Mouse (Mus musculus): ENCODE results near the gene Mrc2. TPM values are rescaled to one million over a fixed set of nuclear protein-coding genes. Genes with fewer than 3 reads are reported as not detected.

Mrc2 gene
- polyA plus RNA-seq (2021): 0.09 TPM

GRCm38 (mm10) chr11:105292124-105293071 is at the start of gene Mrc2:
Gene Mrc2 (plus strand): TSS chr11:105292643.
- ChIA-PET POLR2A (no interaction called here), CTCF (no interaction called here)
- no peak for TF ChIP-seq CTCF (IDR thresholded peaks at IDR 0.05)
- DNase-seq (ENCODE audit: low read depth, low spot score) (no peak), ATAC-seq (no peak)
- H3K27me3 ChIP-seq: no peaks in the 10 kb centered on the region
- in situ Hi-C loops (cut with MboI; ENCODE audit: low pct_unique_long_range_greater_than_20kb): no loop called here

- no peak for TF ChIP-seq CTCF (IDR thresholded peaks at IDR 0.05)
- DNase-seq (ENCODE audit: low read depth, low spot score): no peak
- H3K27me3 ChIP-seq: no peaks in the 10 kb centered on the region
- ChIA-PET CTCF (interaction anchor here (0.6 to 1.6 kb wide), 2 partner anchors 12 to 52 kb away, joined by 3 to 4 read pairs; no protein-coding TSS in a partner anchor), POLR2A (no interaction called here)
- no peak for ATAC-seq
- in situ Hi-C loops (cut with MboI; ENCODE audit: low pct_unique_long_range_greater_than_20kb): no loop called here
Observed at GRCm38 (mm10) chr11:105246369-105246768, 46.1 kb upstream of the Mrc2 start.

GRCm38 (mm10) chr11:105246785-105247184 is 45.7 kb upstream of the Mrc2 start:
- ATAC-seq (no peak), DNase-seq (ENCODE audit: low read depth, low spot score) (no peak)
- POLR2A ChIA-PET: no interaction called here
- H3K27me3 ChIP-seq: no peaks in the 10 kb centered on the region
- CTCF ChIA-PET: interaction anchor here (1.6 kb wide), 1 partner anchor 13 kb away, joined by 4 read pairs; no protein-coding TSS in a partner anchor
- peak; percentile 7 for TF ChIP-seq CTCF (IDR thresholded peaks at IDR 0.05)
- in situ Hi-C loops (cut with MboI; ENCODE audit: low pct_unique_long_range_greater_than_20kb): no loop called here

GRCm38 (mm10) chr11:105247321-105247720 is 45.1 kb upstream of the Mrc2 start:
- TF ChIP-seq CTCF (IDR thresholded peaks at IDR 0.05): no peak
- H3K27me3 ChIP-seq: no peaks in the 10 kb centered on the region
- DNase-seq (ENCODE audit: low read depth, low spot score): no peak
- no peak for ATAC-seq
- CTCF ChIA-PET: no interaction called here
- POLR2A ChIA-PET: no interaction called here
- in situ Hi-C loops (cut with MboI; ENCODE audit: low pct_unique_long_range_greater_than_20kb): no loop called here

GRCm38 (mm10) chr11:105259733-105260132 is 32.7 kb upstream of the Mrc2 start:
- CTCF ChIA-PET: no interaction called here
- no peak for TF ChIP-seq CTCF (IDR thresholded peaks at IDR 0.05)
- no peaks in the 10 kb centered on the region for H3K27me3 ChIP-seq
- ATAC-seq (no peak), DNase-seq (ENCODE audit: low read depth, low spot score) (no peak)
- POLR2A ChIA-PET: no interaction called here
- in situ Hi-C loops (cut with MboI; ENCODE audit: low pct_unique_long_range_greater_than_20kb): no loop called here

GRCm38 (mm10) chr11:105261116-105261515 is 31.3 kb upstream of the Mrc2 start:
- DNase-seq (ENCODE audit: low read depth, low spot score): no peak
- no peak for TF ChIP-seq CTCF (IDR thresholded peaks at IDR 0.05)
- CTCF ChIA-PET: no interaction called here
- POLR2A ChIA-PET: no interaction called here
- no peak for ATAC-seq
- H3K27me3 ChIP-seq: no peaks in the 10 kb centered on the region
- in situ Hi-C loops (cut with MboI; ENCODE audit: low pct_unique_long_range_greater_than_20kb): no loop called here

GRCm38 (mm10) chr11:105261601-105262351 is 30.7 kb upstream of the Mrc2 start:
- no peaks in the 10 kb centered on the region for H3K27me3 ChIP-seq
- in situ Hi-C loops (cut with MboI; ENCODE audit: low pct_unique_long_range_greater_than_20kb): no loop called here
- TF ChIP-seq CTCF (IDR thresholded peaks at IDR 0.05): no peak
- POLR2A ChIA-PET: no interaction called here
- CTCF ChIA-PET: no interaction called here
- ATAC-seq (no peak), DNase-seq (ENCODE audit: low read depth, low spot score) (no peak)

GRCm38 (mm10) chr11:105264506-105264905 is 27.9 kb upstream of the Mrc2 start:
- H3K27me3 ChIP-seq: no peaks in the 10 kb centered on the region
- ChIA-PET POLR2A (no interaction called here), CTCF (no interaction called here)
- in situ Hi-C loops (cut with MboI; ENCODE audit: low pct_unique_long_range_greater_than_20kb): no loop called here
- no peak for ATAC-seq
- DNase-seq (ENCODE audit: low read depth, low spot score): no peak
- TF ChIP-seq CTCF (IDR thresholded peaks at IDR 0.05): no peak

- no peak for TF ChIP-seq CTCF (IDR thresholded peaks at IDR 0.05)
- in situ Hi-C loops (cut with MboI; ENCODE audit: low pct_unique_long_range_greater_than_20kb): no loop called here
- no peak for ATAC-seq
- ChIA-PET CTCF (no interaction called here), POLR2A (no interaction called here)
- no peak for DNase-seq (ENCODE audit: low read depth, low spot score)
- no peaks in the 10 kb centered on the region for H3K27me3 ChIP-seq
Observed at GRCm38 (mm10) chr11:105264988-105265387, 27.5 kb upstream of the Mrc2 start.

GRCm38 (mm10) chr11:105270155-105270554 is 22.3 kb upstream of the Mrc2 start:
- no peaks in the 10 kb centered on the region for H3K27me3 ChIP-seq
- ChIA-PET CTCF (interaction anchor here (0.6 to 1.8 kb wide), 10 partner anchors 11 to 77 kb away, joined by 3 to 13 read pairs (median 4); no protein-coding TSS in a partner anchor), POLR2A (no interaction called here)
- TF ChIP-seq CTCF (IDR thresholded peaks at IDR 0.05): peak; percentile 53
- in situ Hi-C loops (cut with MboI; ENCODE audit: low pct_unique_long_range_greater_than_20kb): no loop called here
- no peak for DNase-seq (ENCODE audit: low read depth, low spot score)
- ATAC-seq: no peak

- in situ Hi-C loops (cut with MboI; ENCODE audit: low pct_unique_long_range_greater_than_20kb): no loop called here
- CTCF ChIA-PET: interaction anchor here (4.1 kb wide), 1 partner anchor 11 kb away, joined by 13 read pairs; no protein-coding TSS in a partner anchor
Observed at GRCm38 (mm10) chr11:105280456-105280855, 12.0 kb upstream of the Mrc2 start.

More at GRCm38 (mm10) chr11:105280456-105280855, 12.0 kb upstream of the Mrc2 start:
- ATAC-seq: no peak
- TF ChIP-seq CTCF (IDR thresholded peaks at IDR 0.05): no peak
- no peaks in the 10 kb centered on the region for H3K27me3 ChIP-seq
- DNase-seq (ENCODE audit: low read depth, low spot score): no peak
- POLR2A ChIA-PET: no interaction called here
